Mouse (Mus musculus): ENCODE results near the gene Pkig. TPM values are rescaled to one million over a fixed set of nuclear protein-coding genes. Genes with fewer than 3 reads are reported as not detected.
A peak's percentile ranks its signal among the peaks of the same experiment; 100 is the strongest.
"Not testable (repeated sequence)": the region's sequence is repeated elsewhere in the genome, so short reads cannot be mapped to it uniquely, and the experiment has no call there.

Pkig gene
- polyA plus RNA-seq, 1 experiment: not detected

- Histone ChIP-seq H3K27ac (ENCODE audit: insufficient read depth, low read depth, low read length) (no peak overlapping the region), H3K4me1 (ENCODE audit: control insufficient read depth, insufficient read depth, low read length) (peaks cover 11% of the 10 kb centered on the region), H3K4me3 (ENCODE audit: insufficient read depth, low read depth, low read length) (no peak overlapping the region)
- WGBS: 32% methylated on average over 3 of the region's 3 CpGs
- TF ChIP-seq POLR2A (IDR thresholded peaks at IDR 0.05; ENCODE audit: insufficient read depth, low read depth, low read length): no peak
- no peak for TF ChIP-seq CTCF (IDR thresholded peaks at IDR 0.05; ENCODE audit: insufficient read depth, low read depth, low read length)
Observed at GRCm38 (mm10) chr2:163640493-163640892, 17.7 kb upstream of the Pkig start.

GRCm38 (mm10) chr2:163641681-163642080, 16.5 kb upstream of the Pkig start:
- Histone ChIP-seq H3K4me1 (ENCODE audit: control insufficient read depth, insufficient read depth, low read length) (peaks cover 11% of the 10 kb centered on the region), H3K4me3 (ENCODE audit: insufficient read depth, low read depth, low read length) (no peak overlapping the region), H3K27ac (ENCODE audit: insufficient read depth, low read depth, low read length) (no peak overlapping the region)
- TF ChIP-seq CTCF (IDR thresholded peaks at IDR 0.05; ENCODE audit: insufficient read depth, low read depth, low read length): no peak
- TF ChIP-seq POLR2A (IDR thresholded peaks at IDR 0.05; ENCODE audit: insufficient read depth, low read depth, low read length): no peak
- 70% methylated on average over 3 of the region's 3 CpGs for WGBS

GRCm38 (mm10) chr2:163642685-163643575, 15.3 kb upstream of the Pkig start:
- TF ChIP-seq POLR2A (IDR thresholded peaks at IDR 0.05; ENCODE audit: insufficient read depth, low read depth, low read length) (no peak), CTCF (IDR thresholded peaks at IDR 0.05; ENCODE audit: insufficient read depth, low read depth, low read length) (no peak)
- WGBS: 87% methylated on average over 30 of the region's 30 CpGs
- Histone ChIP-seq H3K4me3 (ENCODE audit: insufficient read depth, low read depth, low read length) (peak overlapping the region; percentile 13), H3K27ac (ENCODE audit: insufficient read depth, low read depth, low read length) (no peak overlapping the region), H3K4me1 (ENCODE audit: control insufficient read depth, insufficient read depth, low read length) (peaks cover 9% of the 10 kb centered on the region)

- WGBS: 27% methylated on average over 2 of the region's 2 CpGs
- H3K4me3 ChIP-seq (ENCODE audit: insufficient read depth, low read depth, low read length): no peak overlapping the region
- 0 out of 2 replicates have a peak overlapping the region, but pooled peaks have one; percentile 46 for H3K27ac ChIP-seq (ENCODE audit: insufficient read depth, low read depth, low read length)
Observed at GRCm38 (mm10) chr2:163643576-163643971, 14.6 kb upstream of the Pkig start.

GRCm38 (mm10) chr2:163644047-163644446, 14.1 kb upstream of the Pkig start:
- TF ChIP-seq CTCF (IDR thresholded peaks at IDR 0.05; ENCODE audit: insufficient read depth, low read depth, low read length) (no peak), POLR2A (IDR thresholded peaks at IDR 0.05; ENCODE audit: insufficient read depth, low read depth, low read length) (no peak)
- under 1% methylated on average over 4 of the region's 4 CpGs for WGBS
- Histone ChIP-seq H3K4me3 (ENCODE audit: insufficient read depth, low read depth, low read length) (peak overlapping the region; percentile 75; the same call in 1 of the 2 replicates), H3K4me1 (ENCODE audit: control insufficient read depth, insufficient read depth, low read length) (peaks cover 9% of the 10 kb centered on the region), H3K27ac (ENCODE audit: insufficient read depth, low read depth, low read length) (peak overlapping the region; percentile 85)

More at GRCm38 (mm10) chr2:163643576-163643971, 14.6 kb upstream of the Pkig start:
- TF ChIP-seq POLR2A (IDR thresholded peaks at IDR 0.05; ENCODE audit: insufficient read depth, low read depth, low read length) (no peak), CTCF (IDR thresholded peaks at IDR 0.05; ENCODE audit: insufficient read depth, low read depth, low read length) (no peak)
- peaks cover 9% of the 10 kb centered on the region for H3K4me1 ChIP-seq (ENCODE audit: control insufficient read depth, insufficient read depth, low read length)

GRCm38 (mm10) chr2:163644575-163645385, 13.4 kb upstream of the Pkig start, which contains the start of gene Serinc3:
Gene Serinc3, minus strand, starts transcription at chr2:163645131.
- WGBS: under 1% methylated on average over 74 of the region's 74 CpGs
- Histone ChIP-seq H3K4me3 (ENCODE audit: insufficient read depth, low read depth, low read length) (peak within 1 kb of the TSS; percentile 75), H3K27ac (ENCODE audit: insufficient read depth, low read depth, low read length) (peak within 1 kb of the TSS; percentile 85), H3K4me1 (ENCODE audit: control insufficient read depth, insufficient read depth, low read length) (peaks cover 9% of the 10 kb centered on the region)
- TF ChIP-seq CTCF (IDR thresholded peaks at IDR 0.05; ENCODE audit: insufficient read depth, low read depth, low read length) (peak; percentile 38; the same call in 1 of the 2 replicates), POLR2A (IDR thresholded peaks at IDR 0.05; ENCODE audit: insufficient read depth, low read depth, low read length) (peak; percentile 98)

GRCm38 (mm10) chr2:163645700-163646460, 12.3 kb upstream of the Pkig start:
- Histone ChIP-seq H3K27ac (ENCODE audit: insufficient read depth, low read depth, low read length) (no peak overlapping the region), H3K4me3 (ENCODE audit: insufficient read depth, low read depth, low read length) (no peak overlapping the region), H3K4me1 (ENCODE audit: control insufficient read depth, insufficient read depth, low read length) (peaks cover 9% of the 10 kb centered on the region)
- TF ChIP-seq CTCF (IDR thresholded peaks at IDR 0.05; ENCODE audit: insufficient read depth, low read depth, low read length) (no peak), POLR2A (IDR thresholded peaks at IDR 0.05; ENCODE audit: insufficient read depth, low read depth, low read length) (no peak)
- 81% methylated on average over 11 of the region's 11 CpGs for WGBS

GRCm38 (mm10) chr2:163646461-163647080, 11.6 kb upstream of the Pkig start:
- H3K4me3 ChIP-seq (ENCODE audit: insufficient read depth, low read depth, low read length): no peak overlapping the region
- no peak for TF ChIP-seq CTCF (IDR thresholded peaks at IDR 0.05; ENCODE audit: insufficient read depth, low read depth, low read length)
- TF ChIP-seq POLR2A (IDR thresholded peaks at IDR 0.05; ENCODE audit: insufficient read depth, low read depth, low read length): no peak
- no peak overlapping the region for H3K27ac ChIP-seq (ENCODE audit: insufficient read depth, low read depth, low read length)
- peaks cover 6% of the 10 kb centered on the region for H3K4me1 ChIP-seq (ENCODE audit: control insufficient read depth, insufficient read depth, low read length)
- WGBS: 94% methylated on average over 5 of the region's 5 CpGs

- not testable (repeated sequence) for H3K4me3 ChIP-seq (ENCODE audit: insufficient read depth, low read depth, low read length); H3K27ac ChIP-seq (ENCODE audit: insufficient read depth, low read depth, low read length)
- peaks cover 11% of the 10 kb centered on the region for H3K4me1 ChIP-seq (ENCODE audit: control insufficient read depth, insufficient read depth, low read length)
- 98% methylated on average over 8 of the region's 12 CpGs for WGBS
Observed at GRCm38 (mm10) chr2:163655699-163656098, 2.5 kb upstream of the Pkig start.

All from olfactory bulb, adult 2 months (tissue).